Mouse (Mus musculus) ovary, postnatal 10 days (tissue): ENCODE results near the gene Lima1.
"Not testable (repeated sequence)": the region's sequence is repeated elsewhere in the genome, so short reads cannot be mapped to it uniquely, and the experiment has no call there.

ENCODE experiments used
- DNase-seq: peaks from one replicate; pipeline ENCODE4 v3.0.0; 2022; ENCODE audit warnings: low spot score

The Lima1 gene

GRCm38 (mm10) chr15:99834681-99835080 is 40.6 kb downstream of the Lima1 start:
- DNase-seq: no peak

DNA sequence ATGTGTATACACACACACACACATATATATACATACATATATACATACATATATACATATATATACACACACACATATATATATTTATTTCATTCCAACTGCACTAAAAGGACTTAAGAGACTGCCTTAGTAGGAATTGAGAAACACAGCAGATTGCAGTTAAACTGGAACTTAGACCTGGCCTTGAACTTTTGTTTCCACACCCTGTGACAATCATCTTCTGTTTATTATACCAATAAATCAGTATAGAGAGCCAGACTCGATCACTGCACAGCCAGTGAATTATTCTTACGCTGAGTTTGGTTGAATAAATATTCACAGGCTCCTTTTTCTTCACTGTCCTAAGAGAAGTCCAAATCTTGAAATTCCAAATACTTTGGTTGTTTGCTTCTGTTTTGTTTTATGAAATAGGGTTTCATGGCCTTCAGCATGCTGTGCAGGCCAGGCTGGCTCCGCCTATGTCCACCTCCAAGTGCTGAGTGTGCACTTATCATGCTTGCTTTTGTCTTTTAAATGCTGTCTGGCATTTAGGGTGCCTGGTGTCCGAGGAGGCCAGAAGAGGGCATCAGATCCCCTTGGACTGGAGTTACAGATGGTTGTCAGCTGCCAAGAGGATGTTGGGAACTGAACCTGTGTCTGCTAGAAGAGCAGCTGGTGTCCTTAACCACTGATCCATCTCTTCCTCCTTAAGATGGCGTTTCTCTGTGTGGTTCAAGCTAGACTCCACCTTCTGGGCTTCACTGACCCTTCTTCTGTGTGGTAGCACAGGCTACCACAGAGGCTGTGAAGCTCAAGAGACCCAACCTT is 41.4 kb downstream of the Lima1 start:
- DNase-seq: no peak

- DNase-seq: no peak
Measured at GRCm38 (mm10) chr15:99831535-99831934, 43.7 kb downstream of the Lima1 start.

DNA sequence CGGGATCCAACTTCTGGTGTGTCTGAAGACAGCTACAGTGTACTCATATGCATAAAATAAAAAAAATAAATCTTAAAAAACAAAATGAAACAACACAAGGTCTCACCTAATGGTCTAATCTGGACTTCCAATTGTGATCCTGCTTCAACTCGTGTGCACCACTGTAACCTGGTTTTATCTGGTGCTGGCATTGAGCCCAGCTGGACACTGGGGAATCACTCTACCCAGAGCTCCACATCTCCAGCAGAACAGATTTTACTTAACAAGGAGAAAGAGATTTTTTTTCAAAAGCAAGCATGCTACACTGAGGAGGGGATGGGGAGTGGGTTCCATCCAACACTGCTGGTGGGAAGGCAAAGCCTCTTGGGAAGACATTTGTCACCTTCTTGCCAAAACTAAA is 47.2 kb downstream of the Lima1 start:
- no peak for DNase-seq

- no peak for DNase-seq
Measured at GRCm38 (mm10) chr15:99826210-99826888, 48.9 kb downstream of the Lima1 start.

DNA sequence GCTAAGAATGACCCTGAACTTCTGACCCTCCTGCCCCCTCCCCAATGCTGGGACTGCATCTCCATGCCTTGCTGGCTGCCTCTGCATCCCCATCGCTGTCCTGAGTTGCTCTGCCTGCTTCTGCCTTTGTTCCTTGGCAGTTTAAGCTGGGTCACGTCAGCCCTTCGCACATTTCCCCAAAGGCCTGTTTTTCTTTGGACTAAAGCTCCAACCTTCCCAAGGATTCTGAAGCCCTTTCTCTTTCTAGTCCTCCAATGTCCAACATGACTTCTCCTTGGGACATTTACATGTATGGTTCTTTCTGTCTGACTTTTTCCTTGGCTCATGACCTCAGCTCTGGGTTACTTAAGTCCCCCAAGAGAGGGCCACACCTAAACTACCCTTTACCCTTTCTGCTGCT is 50.0 kb downstream of the Lima1 start:
- DNase-seq: no peak

- DNase-seq: no peak
Measured at GRCm38 (mm10) chr15:99823322-99823898, 51.8 kb downstream of the Lima1 start.

DNA sequence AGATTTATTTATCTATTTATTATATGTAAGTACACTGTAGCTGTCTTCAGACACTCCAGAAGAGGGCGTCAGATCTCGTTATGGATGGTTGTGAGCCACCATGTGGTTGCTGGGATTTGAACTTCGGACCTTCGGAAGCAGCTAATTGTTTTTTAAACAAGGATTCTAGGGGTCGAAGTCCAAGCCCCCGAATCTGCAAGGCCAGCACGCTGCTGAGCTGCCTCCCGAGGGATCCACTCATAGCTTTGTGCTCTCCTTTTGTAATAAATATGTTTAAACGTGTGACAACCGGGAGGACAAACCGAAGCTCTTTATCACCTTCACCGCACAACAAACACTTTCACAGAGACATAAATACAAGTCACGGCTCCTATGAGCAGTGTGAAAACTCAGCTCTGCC is 52.8 kb downstream of the Lima1 start:
- DNase-seq: not testable (repeated sequence)

DNA sequence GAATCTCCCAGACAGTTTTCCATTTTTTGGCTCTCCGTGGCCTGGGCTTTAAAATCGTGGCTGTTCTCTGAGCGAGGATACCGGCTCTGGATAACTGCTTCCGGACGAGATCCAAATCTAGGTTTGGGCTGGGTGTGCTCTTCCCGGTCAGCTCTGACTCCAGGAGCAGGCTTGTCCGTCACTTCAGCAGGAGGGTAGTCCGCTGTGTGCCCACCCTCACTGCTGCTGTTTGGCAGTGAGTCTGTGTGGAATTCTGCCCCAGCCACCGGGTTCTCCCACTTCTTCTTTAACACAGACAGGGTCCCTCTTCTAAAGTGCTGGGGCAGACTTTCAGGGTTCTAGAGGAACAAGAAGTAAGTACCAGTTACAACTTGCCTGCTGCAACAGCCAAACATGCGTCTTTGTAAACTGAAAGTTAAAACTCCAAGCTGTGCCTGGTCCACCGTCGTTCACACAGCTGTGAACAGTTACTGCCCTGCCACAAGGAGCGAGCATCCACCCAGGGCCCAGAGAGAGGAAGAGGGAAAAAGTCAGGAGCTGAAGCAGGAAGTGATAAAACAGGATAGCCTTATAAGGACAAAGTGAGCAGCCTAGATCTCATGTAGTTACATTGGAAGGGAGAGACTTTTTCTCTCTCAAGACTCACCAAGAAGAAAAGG is 55.5 kb downstream of the Lima1 start:
- DNase-seq: no peak

DNA sequence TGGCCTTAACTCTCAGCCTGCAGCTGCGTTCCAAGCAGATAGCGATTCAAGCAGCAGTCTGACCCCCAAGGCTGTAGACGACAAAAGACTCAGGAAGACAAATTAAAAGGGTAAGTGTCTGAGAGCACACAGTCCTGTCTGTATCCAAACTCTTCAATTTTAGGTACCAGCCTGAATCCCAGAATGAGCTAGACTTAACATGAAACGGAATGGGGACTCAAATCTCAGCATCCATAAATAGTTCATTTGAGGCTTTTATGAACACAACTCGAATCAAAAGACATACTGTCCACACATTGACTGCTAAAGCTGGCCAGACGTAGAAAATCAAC is 56.2 kb downstream of the Lima1 start:
- DNase-seq: no peak

DNA sequence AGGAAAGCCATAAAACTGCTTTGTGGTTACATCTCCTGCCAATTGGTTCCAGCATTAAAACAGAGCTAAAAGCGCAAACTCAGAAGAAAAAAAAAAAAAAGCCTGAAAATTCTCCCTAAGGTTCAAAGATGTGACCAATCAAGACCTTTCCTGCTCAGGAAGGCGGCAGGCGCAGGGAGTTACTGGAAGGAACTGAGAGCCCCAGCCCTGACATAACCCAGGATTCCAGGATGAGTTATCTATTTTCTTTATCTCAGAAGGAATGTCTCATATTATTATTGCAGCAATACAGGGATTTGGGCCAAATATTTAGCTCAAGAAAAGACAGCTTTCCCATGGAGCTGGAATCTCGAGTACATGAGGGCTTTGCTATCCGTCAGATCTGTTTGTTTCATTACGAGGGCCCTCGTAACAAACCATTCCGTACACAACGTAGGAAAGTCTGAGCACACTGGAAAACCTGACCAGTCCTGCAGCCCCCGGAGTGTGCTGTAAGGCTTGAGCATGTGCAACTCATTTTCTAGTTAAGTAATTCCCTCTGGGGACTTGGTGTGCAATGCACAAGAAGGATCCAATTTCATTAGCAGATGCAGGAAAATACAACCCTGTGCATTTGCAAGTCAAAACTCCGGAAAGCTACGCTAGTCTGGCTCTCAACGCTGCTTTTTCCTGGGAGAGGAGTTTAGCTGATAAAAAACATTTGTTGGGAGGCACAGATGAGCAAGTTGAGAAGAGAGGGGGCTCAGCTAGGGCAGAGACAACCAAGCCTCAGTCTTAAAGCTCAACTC is 56.7 kb downstream of the Lima1 start:
- no peak for DNase-seq

- no peak for DNase-seq
Measured at GRCm38 (mm10) chr15:99817343-99818235, 57.7 kb downstream of the Lima1 start.

DNA sequence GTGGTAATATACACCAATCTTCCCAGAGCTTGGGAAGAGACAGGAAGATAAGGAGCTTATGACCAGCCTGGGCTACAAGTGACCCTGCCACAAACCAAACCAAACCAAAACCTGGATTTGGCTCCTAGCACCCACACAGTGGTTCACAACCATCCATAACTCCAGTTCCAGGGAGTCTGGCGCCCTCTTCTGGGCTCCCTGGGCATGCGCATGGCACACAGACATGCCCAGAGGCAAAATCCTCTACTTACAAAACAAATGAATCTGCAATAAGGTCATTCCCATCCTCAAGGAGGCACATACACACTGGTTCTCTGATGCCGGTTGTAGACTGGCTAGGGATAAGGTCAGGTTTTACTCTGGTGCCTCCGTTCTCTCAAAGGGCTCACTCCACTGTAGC is 59.3 kb downstream of the Lima1 start:
- no peak for DNase-seq

GRCm38 (mm10) chr15:99814554-99815260 is 60.5 kb downstream of the Lima1 start:
- DNase-seq: no peak

GRCm38 (mm10) chr15:99813639-99814038 is 61.6 kb downstream of the Lima1 start:
- DNase-seq: no peak

GRCm38 (mm10) chr15:99812097-99812496 is 63.2 kb downstream of the Lima1 start:
- DNase-seq: no peak

- no peak for DNase-seq
Measured at GRCm38 (mm10) chr15:99807776-99808735, 67.2 kb downstream of the Lima1 start.

DNA sequence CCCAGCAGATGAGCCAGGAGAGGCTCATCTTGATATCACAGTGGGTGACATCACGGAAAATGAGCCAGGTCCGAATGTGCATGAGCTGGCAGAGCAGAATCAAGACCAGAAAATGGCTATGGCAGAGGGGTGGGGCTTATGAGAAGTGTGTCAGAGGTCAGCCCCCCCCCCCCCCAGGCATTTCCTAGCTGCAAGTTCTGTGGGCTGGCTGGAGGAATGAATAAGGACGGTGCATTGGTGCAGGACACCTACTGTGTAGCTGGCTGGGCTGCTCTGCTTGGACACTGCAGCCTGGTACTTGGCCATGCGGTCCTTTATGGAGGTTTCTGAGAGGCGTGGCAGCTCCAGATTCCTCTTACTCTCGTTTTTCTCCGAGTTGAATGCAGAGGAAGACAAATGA is 69.1 kb downstream of the Lima1 start:
- DNase-seq: no peak

- DNase-seq: no peak
Measured at GRCm38 (mm10) chr15:99805673-99806072, 69.6 kb downstream of the Lima1 start.
